Mouse (Mus musculus) intestine, embryonic 14.5 days (tissue): ENCODE results near the gene Tox3. TPM values are rescaled to one million over a fixed set of nuclear protein-coding genes. Genes with fewer than 3 reads are reported as not detected.

Experiments used
- ATAC-seq: fragments of 200-750 bp; cut with Nextera tagmentation; replicated peaks from 2 replicates; pipeline ENCODE4 v1.8.0; 2017; ENCODE audit warnings: low read depth, moderate number of reproducible peaks, moderate TSS enrichment, moderate library complexity; ENCODE audit not compliant: low FRiP score, low TSS enrichment
- DNase-seq: peaks from one replicate; pipeline ENCODE4 v3.0.0-alpha.2; 2018; ENCODE audit warnings: low spot score
- H3K27ac ChIP-seq: fragments of 300-500 bp; sonication (generic); 2 replicates; pipeline ENCODE4 v1.5.1; 2014; ENCODE audit warnings: low read depth, mild to moderate bottlenecking, control low read depth
- H3K27me3 ChIP-seq: fragments of 300-500 bp; sonication (generic); replicated peaks from 2 replicates; pipeline ENCODE4 v1.6.1; 2014; ENCODE audit warnings: low read length, control low read depth; ENCODE audit not compliant: control insufficient read depth, insufficient read depth
- H3K36me3 ChIP-seq: fragments of 300-500 bp; sonication (generic); 2 replicates; pipeline ENCODE4 v1.6.1; 2014; ENCODE audit warnings: low read length, control low read depth; ENCODE audit not compliant: control insufficient read depth, insufficient read depth
- H3K4me1 ChIP-seq: fragments of 300-500 bp; sonication (generic); replicated peaks from 2 replicates; pipeline ENCODE4 v1.6.1; 2014; ENCODE audit warnings: low read length, control low read depth, mixed read lengths; ENCODE audit not compliant: control insufficient read depth, insufficient read depth
- H3K4me2 ChIP-seq: fragments of 300-500 bp; sonication (generic); 2 replicates; pipeline ENCODE4 v1.6.1; 2014; ENCODE audit warnings: low read length
- H3K4me3 ChIP-seq: fragments of 300-500 bp; sonication (generic); 2 replicates; pipeline ENCODE4 v1.5.1; 2014; ENCODE audit warnings: low read depth, low read length, control low read depth, mixed read lengths
- H3K9ac ChIP-seq: fragments of 300-500 bp; sonication (generic); 2 replicates; pipeline ENCODE4 v1.6.1; 2014; ENCODE audit warnings: mild to moderate bottlenecking, low read length
- H3K9me3 ChIP-seq: fragments of 300-500 bp; sonication (generic); 2 replicates; pipeline ENCODE4 v1.6.1; 2016; ENCODE audit warnings: low read length, control low read depth; ENCODE audit not compliant: control insufficient read depth
- WGBS: fragments of 180-500 bp; shearing (Covaris S2); extraction: QIAGEN DNeasy Blood & Tissue Kit; methylation state at CpG from one replicate; pipeline ENCODE4 v1.1.7; 2014; 5-methylcytosine and 5-hydroxymethylcytosine counted together
- polyA plus RNA-seq: library from polyadenylated mRNA; unstranded; fragments of >200 nt; fragmentation: Nextera tagmentation; extraction: Ambion mirVana; gene quantifications from 2 replicates; pipeline ENCODE4 v1.2.1, GENCODE M21; 2014

The Tox3 gene
- polyA plus RNA-seq, 1 experiment from 2014 or later, result 8.5 TPM

DNA sequence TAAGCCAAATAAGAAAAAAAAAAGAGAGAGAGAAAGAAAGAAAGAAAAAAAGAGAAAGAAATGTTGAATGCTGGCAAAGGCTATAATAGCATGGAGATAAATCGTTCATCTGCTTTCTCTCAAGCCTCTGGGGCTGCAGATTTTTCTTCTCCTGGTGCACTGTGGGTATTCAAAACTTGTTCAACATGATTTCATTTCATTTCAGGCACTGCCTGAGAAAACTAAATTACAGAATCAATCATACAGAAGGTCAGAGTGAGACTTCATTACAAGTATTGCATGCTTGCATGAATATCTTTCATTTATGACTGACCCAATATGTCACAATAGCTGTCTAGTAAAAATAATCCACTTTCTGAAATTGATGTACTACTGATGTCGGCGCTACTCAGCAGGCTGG, 81.2 kb downstream of the Tox3 start:
- Histone ChIP-seq H3K36me3 (peaks cover 6% of the 10 kb centered on the region; the same call in 1 of the 2 replicates), H3K27me3 (no peaks in the 10 kb centered on the region), H3K4me3 (no peak overlapping the region), H3K4me2 (no peak overlapping the region), H3K9me3 (no peaks in the 10 kb centered on the region), H3K4me1 (no peaks in the 10 kb centered on the region; the same call in 1 of the 2 replicates), H3K9ac (no peak overlapping the region), H3K27ac (no peak overlapping the region)
- DNase-seq, result no peak
- no peak for ATAC-seq
- 63% methylated on average over 3 of the region's 3 CpGs for WGBS

GRCm38 (mm10) chr8:90266239-90266638, 81.9 kb downstream of the Tox3 start:
- Histone ChIP-seq H3K4me1 (no peaks in the 10 kb centered on the region; the same call in 1 of the 2 replicates), H3K4me2 (no peak overlapping the region), H3K27me3 (no peaks in the 10 kb centered on the region), H3K36me3 (peaks cover 6% of the 10 kb centered on the region; the same call in 1 of the 2 replicates), H3K27ac (no peak overlapping the region), H3K9ac (no peak overlapping the region), H3K4me3 (no peak overlapping the region), H3K9me3 (no peaks in the 10 kb centered on the region)
- ATAC-seq, result no peak
- DNase-seq, result no peak
- WGBS, result 87% methylated on average over 8 of the region's 8 CpGs

DNA sequence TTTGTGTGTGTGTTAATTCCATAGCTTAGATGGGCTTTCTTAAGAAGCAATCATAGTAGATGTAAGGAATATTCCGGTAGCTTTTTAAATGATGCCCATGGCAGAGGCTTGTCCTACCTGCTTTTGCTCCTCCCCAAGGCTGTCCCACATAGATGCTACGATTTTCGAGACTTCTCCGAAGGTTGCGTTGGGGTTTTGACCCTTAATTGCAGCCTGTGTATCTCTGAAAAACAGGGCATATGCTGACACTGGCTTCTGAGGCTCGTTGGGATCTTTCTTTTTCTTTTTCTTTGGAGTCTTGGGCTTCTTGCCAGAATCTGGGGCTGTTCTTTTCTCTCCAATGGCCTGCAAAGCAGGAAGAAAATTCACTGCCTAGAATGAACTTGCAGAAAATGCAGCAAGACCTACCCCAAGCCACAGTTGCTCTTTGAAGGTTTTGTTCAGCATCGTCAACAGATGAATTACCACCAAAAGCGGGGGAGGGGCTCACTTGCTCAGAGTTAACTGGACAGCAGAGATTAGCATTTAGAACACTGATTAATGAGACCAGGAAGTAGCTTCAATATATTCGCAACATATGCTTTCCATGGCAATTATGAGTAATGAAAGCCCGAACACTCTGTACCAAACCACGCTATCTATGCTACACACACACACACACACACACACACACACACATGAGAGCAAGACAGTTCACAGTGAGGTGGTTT, 93.8 kb downstream of the Tox3 start:
- DNase-seq, result no peak
- Histone ChIP-seq H3K36me3 (peaks cover 10% of the 10 kb centered on the region; the same call in 1 of the 2 replicates), H3K27me3 (no peaks in the 10 kb centered on the region), H3K27ac (no peak overlapping the region), H3K4me2 (no peak overlapping the region), H3K4me3 (no peak overlapping the region), H3K9me3 (no peaks in the 10 kb centered on the region), H3K9ac (no peak overlapping the region), H3K4me1 (peaks cover 7% of the 10 kb centered on the region; the same call in 1 of the 2 replicates)
- 64% methylated on average over 11 of the region's 11 CpGs for WGBS
- 0 out of 2 replicates have a peak, but pooled peaks have one; percentile 43 for ATAC-seq

DNA sequence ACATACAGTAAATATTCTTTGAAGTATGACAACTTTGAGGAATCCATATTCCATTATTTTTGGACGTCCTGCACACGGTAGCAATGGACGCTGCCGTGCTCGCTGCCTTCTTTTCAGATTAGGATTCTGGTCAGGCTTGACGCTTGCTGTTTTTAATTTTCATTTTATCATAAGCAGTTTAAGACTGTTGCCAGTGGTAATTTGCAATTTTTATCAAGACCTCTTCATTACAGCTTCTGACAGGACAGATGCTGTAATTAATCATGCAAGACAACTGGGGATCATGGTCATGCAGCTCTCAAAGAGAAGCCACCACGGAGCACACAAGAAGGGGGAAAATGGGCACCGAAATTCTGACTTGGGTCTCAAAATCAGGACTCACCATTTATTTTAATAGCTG, 101.8 kb downstream of the Tox3 start:
- WGBS, result 94% methylated on average over 8 of the region's 8 CpGs
- no peak for ATAC-seq
- H3K4me2 ChIP-seq, result no peak overlapping the region
- H3K9me3 ChIP-seq, result no peaks in the 10 kb centered on the region
- no peak for DNase-seq
- no peaks in the 10 kb centered on the region for H3K27me3 ChIP-seq
- no peak overlapping the region for H3K9ac ChIP-seq
- H3K27ac ChIP-seq, result no peak overlapping the region
- H3K36me3 ChIP-seq, result 0 out of 2 replicates have a peak, but pooled peaks cover 7% of the 10 kb centered on the region
- H3K4me1 ChIP-seq, result no peaks in the 10 kb centered on the region
- no peak overlapping the region for H3K4me3 ChIP-seq

- H3K4me2 ChIP-seq, result no peak overlapping the region
- H3K9ac ChIP-seq, result no peak overlapping the region
- no peak for DNase-seq
- H3K4me1 ChIP-seq, result no peaks in the 10 kb centered on the region
- H3K4me3 ChIP-seq, result no peak overlapping the region
- 0 out of 2 replicates have a peak, but pooled peaks cover 7% of the 10 kb centered on the region for H3K36me3 ChIP-seq
- H3K27ac ChIP-seq, result no peak overlapping the region
- no peak for ATAC-seq
- 86% methylated on average over 3 of the region's 3 CpGs for WGBS
- H3K27me3 ChIP-seq, result no peaks in the 10 kb centered on the region
- H3K9me3 ChIP-seq, result no peaks in the 10 kb centered on the region
Observed at GRCm38 (mm10) chr8:90245828-90246227, 102.3 kb downstream of the Tox3 start.

DNA sequence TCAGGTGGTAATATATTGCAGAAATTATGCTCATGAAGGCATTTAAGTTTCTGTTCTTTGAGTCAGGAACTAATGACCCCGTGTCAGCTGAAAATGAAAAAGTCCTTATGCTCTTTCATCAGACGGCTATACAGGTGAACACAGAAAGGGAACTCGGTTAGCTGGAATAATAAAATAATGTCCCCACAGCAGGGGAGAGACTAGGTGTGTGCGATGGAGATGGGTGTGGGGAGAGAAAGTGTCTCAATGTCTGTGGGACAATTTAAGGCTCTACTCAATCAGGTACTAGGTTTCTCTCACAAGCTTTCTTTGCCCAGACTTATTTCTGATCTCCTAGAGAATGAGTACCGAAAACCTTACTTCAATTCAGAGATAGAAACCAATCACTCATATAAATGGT, 103.0 kb downstream of the Tox3 start:
- no peaks in the 10 kb centered on the region for H3K27me3 ChIP-seq
- H3K4me2 ChIP-seq, result no peak overlapping the region
- WGBS, result 81% methylated on average over 5 of the region's 5 CpGs
- no peaks in the 10 kb centered on the region for H3K4me1 ChIP-seq
- ATAC-seq (no peak), DNase-seq (no peak)
- H3K4me3 ChIP-seq, result no peak overlapping the region
- 0 out of 2 replicates have a peak, but pooled peaks cover 7% of the 10 kb centered on the region for H3K36me3 ChIP-seq
- H3K9ac ChIP-seq, result no peak overlapping the region
- no peak overlapping the region for H3K27ac ChIP-seq
- no peaks in the 10 kb centered on the region for H3K9me3 ChIP-seq

- no peak overlapping the region for H3K4me3 ChIP-seq
- WGBS, result 74% methylated on average over 10 of the region's 10 CpGs
- no peak overlapping the region for H3K4me2 ChIP-seq
- H3K36me3 ChIP-seq, result 0 out of 2 replicates have a peak, but pooled peaks cover 7% of the 10 kb centered on the region
- ATAC-seq (0 out of 2 replicates have a peak, but pooled peaks have one; percentile 32), DNase-seq (no peak)
- no peaks in the 10 kb centered on the region for H3K27me3 ChIP-seq
- H3K9ac ChIP-seq, result no peak overlapping the region
- no peaks in the 10 kb centered on the region for H3K4me1 ChIP-seq
- no peak overlapping the region for H3K27ac ChIP-seq
- no peaks in the 10 kb centered on the region for H3K9me3 ChIP-seq
Observed at GRCm38 (mm10) chr8:90244458-90245145, 103.5 kb downstream of the Tox3 start.

- H3K9ac ChIP-seq, result no peak overlapping the region
- DNase-seq (no peak), ATAC-seq (no peak)
- H3K27me3 ChIP-seq, result no peaks in the 10 kb centered on the region
- 90% methylated on average over 5 of the region's 5 CpGs for WGBS
- H3K9me3 ChIP-seq, result no peaks in the 10 kb centered on the region
- no peaks in the 10 kb centered on the region for H3K4me1 ChIP-seq
- H3K4me3 ChIP-seq, result no peak overlapping the region
- H3K4me2 ChIP-seq, result no peak overlapping the region
- no peak overlapping the region for H3K27ac ChIP-seq
- H3K36me3 ChIP-seq, result 0 out of 2 replicates have a peak, but pooled peaks cover 7% of the 10 kb centered on the region
Observed at GRCm38 (mm10) chr8:90243957-90244356, 104.2 kb downstream of the Tox3 start.
